Mouse (Mus musculus) MEL (cell line): ENCODE data around the gene Trio. TPM values are rescaled to one million over a fixed set of nuclear protein-coding genes. Genes with fewer than 3 reads are reported as not detected.

Source experiments
- DNase-seq: peaks from one replicate; pipeline ENCODE4 v3.0.0; 2011; ENCODE audit warnings: low read depth, low spot score
- H3K27ac ChIP-seq: 2 replicates; pipeline ENCODE4 v1.5.1; 2012; ENCODE audit warnings: low read depth, mild to moderate bottlenecking, control low read depth, low read length, moderate library complexity; ENCODE audit not compliant: control insufficient read depth
- H3K27me3 ChIP-seq, 2 experiments: fragments of 150-350 bp in 1 of 2; sonication (generic) in 1 of 2; 2 replicates each; pipeline ENCODE4 v1.6.1; 2012; ENCODE audit warnings: low read length in 2 of 2, mild to moderate bottlenecking in 2 of 2, improper control_type of control experiment in 1 of 2, moderate library complexity in 1 of 2; ENCODE audit not compliant: insufficient read depth in 2 of 2, control insufficient read depth in 1 of 2
- H3K36me3 ChIP-seq, 2 experiments: 2 replicates each; pipeline ENCODE4 v1.6.1; 2012 to 2014; ENCODE audit warnings: low read length in 2 of 2, improper control_type of control experiment in 1 of 2, inconsistent platforms in 1 of 2, mild to moderate bottlenecking in 1 of 2; ENCODE audit not compliant: insufficient read depth in 2 of 2, control insufficient read depth in 1 of 2
- H3K4me1 ChIP-seq, 2 experiments: fragments of 150-350 bp in 1 of 2; sonication (generic) in 1 of 2; 2 replicates each; pipeline ENCODE4 v1.6.1; 2012; ENCODE audit warnings: low read length in 2 of 2, improper control_type of control experiment in 1 of 2, mild to moderate bottlenecking in 1 of 2; ENCODE audit not compliant: insufficient read depth in 2 of 2, control insufficient read depth in 1 of 2
- H3K4me3 ChIP-seq, 2 experiments: fragments of 150-350 bp in 1 of 2; sonication (generic) in 1 of 2; 2 replicates each; pipeline ENCODE4 v1.5.1; 2012; ENCODE audit warnings: low read depth in 2 of 2, low read length in 2 of 2, mild to moderate bottlenecking in 2 of 2, moderate library complexity in 2 of 2, control low read depth in 1 of 2, improper control_type of control experiment in 1 of 2; ENCODE audit not compliant: control insufficient read depth in 1 of 2, insufficient read depth in 1 of 2
- H3K79me2 ChIP-seq: 2 replicates; pipeline ENCODE4 v1.6.1; 2012; ENCODE audit warnings: mild to moderate bottlenecking, low read length, moderate library complexity; ENCODE audit not compliant: control insufficient read depth, poor library complexity, insufficient read depth
- H3K9ac ChIP-seq: 2 replicates; pipeline ENCODE4 v1.6.1; 2012; ENCODE audit warnings: low read depth, mild to moderate bottlenecking, control low read depth, low read length, moderate library complexity; ENCODE audit not compliant: control insufficient read depth, poor library complexity, severe bottlenecking
- H3K9me3 ChIP-seq: fragments of 150-350 bp; sonication (generic); replicated peaks from 2 replicates; pipeline ENCODE4 v1.6.1; 2012; ENCODE audit warnings: mild to moderate bottlenecking, low read length, improper control_type of control experiment, moderate library complexity; ENCODE audit not compliant: insufficient read depth
- BHLHE40 ChIP-seq: IDR thresholded peaks from 2 replicates; pipeline ENCODE4 v1.6.1; 2012; ENCODE audit warnings: low read depth, mild to moderate bottlenecking, inconsistent platforms, low read length, improper control_type of control experiment, borderline replicate concordance
- CHD1 ChIP-seq: IDR thresholded peaks from 2 replicates; pipeline ENCODE4 v1.6.1; 2012; ENCODE audit warnings: low read depth, mild to moderate bottlenecking, inconsistent platforms, low read length, improper control_type of control experiment
- CTCF ChIP-seq, 3 experiments: IDR thresholded peaks in 2 of 3; conservative IDR thresholded peaks in 1 of 3; 2 replicates each; pipeline ENCODE4 v1.5.1; 2011 to 2012; ENCODE audit warnings: low read length in 3 of 3, low read depth in 2 of 3, mild to moderate bottlenecking in 2 of 3, improper control_type of control experiment in 1 of 3, inconsistent platforms in 1 of 3, mixed read lengths in 1 of 3, moderate library complexity in 1 of 3; ENCODE audit not compliant: control insufficient read depth in 1 of 3, insufficient read depth in 1 of 3, poor library complexity in 1 of 3, severe bottlenecking in 1 of 3
- ETS1 ChIP-seq: IDR thresholded peaks from 2 replicates; pipeline ENCODE4 v1.6.1; 2012; ENCODE audit warnings: low read depth, mild to moderate bottlenecking, inconsistent platforms, low read length, improper control_type of control experiment, moderate library complexity
- GATA1 ChIP-seq: IDR thresholded peaks from 2 replicates; pipeline ENCODE4 v1.6.1; 2011; ENCODE audit warnings: low read depth, low read length, improper control_type of control experiment
- JUND ChIP-seq: IDR thresholded peaks from 2 replicates; pipeline ENCODE4 v1.6.1; 2011; ENCODE audit warnings: low read depth, mild to moderate bottlenecking, improper control_type of control experiment, low read length
- MAX ChIP-seq: IDR thresholded peaks from 2 replicates; pipeline ENCODE4 v1.6.1; 2011; ENCODE audit warnings: low read length, improper control_type of control experiment
- MXI1 ChIP-seq: IDR thresholded peaks from 2 replicates; pipeline ENCODE4 v1.6.1; 2011; ENCODE audit warnings: mild to moderate bottlenecking, low read depth, low read length, improper control_type of control experiment
- MYB ChIP-seq: IDR thresholded peaks from 2 replicates; pipeline ENCODE4 v1.6.1; 2011; ENCODE audit warnings: mild to moderate bottlenecking, low read depth, low read length, improper control_type of control experiment
- MYC ChIP-seq: IDR thresholded peaks from 2 replicates; pipeline ENCODE4 v1.6.1; 2011; ENCODE audit warnings: low read depth, mild to moderate bottlenecking, low read length, improper control_type of control experiment, moderate library complexity
- NELFE ChIP-seq: IDR thresholded peaks from 2 replicates; pipeline ENCODE4 v1.6.1; 2011; ENCODE audit warnings: low read depth, low read length, improper control_type of control experiment
- POLR2A ChIP-seq, 2 experiments: IDR thresholded peaks; 2 replicates each; pipeline ENCODE4 v1.6.1; 2011 to 2012; ENCODE audit warnings: low read length in 2 of 2, mild to moderate bottlenecking in 2 of 2, control low read depth in 1 of 2, improper control_type of control experiment in 1 of 2, low read depth in 1 of 2, moderate library complexity in 1 of 2; ENCODE audit not compliant: control insufficient read depth in 1 of 2, insufficient read depth in 1 of 2, poor library complexity in 1 of 2
- POLR2AphosphoS5 ChIP-seq: IDR thresholded peaks from 2 replicates; pipeline ENCODE4 v1.6.1; 2012; ENCODE audit warnings: low read depth, borderline replicate concordance, mild to moderate bottlenecking, inconsistent platforms, low read length, moderate library complexity, mixed read lengths
- RCOR1 ChIP-seq: IDR thresholded peaks from 2 replicates; pipeline ENCODE4 v1.6.1; 2012; ENCODE audit warnings: low read depth, mild to moderate bottlenecking, inconsistent platforms, low read length, improper control_type of control experiment
- SIN3A ChIP-seq: IDR thresholded peaks from 2 replicates; pipeline ENCODE4 v1.6.1; 2012; ENCODE audit warnings: low read length, improper control_type of control experiment, inconsistent platforms
- SMC3 ChIP-seq: IDR thresholded peaks from 2 replicates; pipeline ENCODE4 v1.6.1; 2011; ENCODE audit warnings: low read depth, low read length, improper control_type of control experiment
- TAL1 ChIP-seq: IDR thresholded peaks from 2 replicates; pipeline ENCODE4 v1.6.1; 2012; ENCODE audit warnings: mild to moderate bottlenecking, inconsistent platforms, low read length, moderate library complexity, mixed read lengths
- TCF12 ChIP-seq: IDR thresholded peaks from 2 replicates; pipeline ENCODE4 v1.6.1; 2014; ENCODE audit warnings: low read depth, mild to moderate bottlenecking, inconsistent platforms, low read length, improper control_type of control experiment, moderate library complexity
- USF1 ChIP-seq: IDR thresholded peaks from 2 replicates; pipeline ENCODE4 v1.6.1; 2014; ENCODE audit warnings: low read depth, mild to moderate bottlenecking, inconsistent platforms, low read length, improper control_type of control experiment, moderate library complexity
- USF2 ChIP-seq, 2 experiments: IDR thresholded peaks; 2 replicates each; pipeline ENCODE4 v1.6.1; 2011 to 2012; ENCODE audit warnings: improper control_type of control experiment in 2 of 2, low read length in 2 of 2, borderline replicate concordance in 1 of 2, inconsistent platforms in 1 of 2, low read depth in 1 of 2, mild to moderate bottlenecking in 1 of 2; ENCODE audit not compliant: insufficient read depth in 1 of 2
- ZC3H11A ChIP-seq: IDR thresholded peaks from 2 replicates; pipeline ENCODE4 v1.6.1; 2012; ENCODE audit warnings: low read depth, mild to moderate bottlenecking, inconsistent platforms, low read length, improper control_type of control experiment
- ZMIZ1 ChIP-seq: IDR thresholded peaks from 2 replicates; pipeline ENCODE4 v1.6.1; 2012; ENCODE audit warnings: low read depth, mild to moderate bottlenecking, inconsistent platforms, low read length, improper control_type of control experiment, moderate library complexity
- polyA plus RNA-seq, 2 experiments: library from polyadenylated mRNA; stranded (reverse) in 1 of 2; unstranded in 1 of 2; fragments of >175 nt in 1 of 2; fragments of >200 nt in 1 of 2; gene quantifications; 2 replicates each; pipeline versions ENCODE4 v1.2.1 to v1.2.4; 2012; ENCODE audit warnings: low replicate concordance in 2 of 2, low read depth in 1 of 2; ENCODE audit not compliant: insufficient read length in 2 of 2, insufficient read depth in 1 of 2, missing spikeins in 1 of 2
- total RNA-seq: library from RNA; depleted of rRNA; stranded (reverse); fragments of 300-350 nt; gene quantifications from 2 replicates; pipeline ENCODE4 v1.2.3, GENCODE M21; 2012

Trio gene
- total and polyA plus RNA-seq, 3 experiments: 0.91 to 1.1 TPM; not detected in 1

DNA sequence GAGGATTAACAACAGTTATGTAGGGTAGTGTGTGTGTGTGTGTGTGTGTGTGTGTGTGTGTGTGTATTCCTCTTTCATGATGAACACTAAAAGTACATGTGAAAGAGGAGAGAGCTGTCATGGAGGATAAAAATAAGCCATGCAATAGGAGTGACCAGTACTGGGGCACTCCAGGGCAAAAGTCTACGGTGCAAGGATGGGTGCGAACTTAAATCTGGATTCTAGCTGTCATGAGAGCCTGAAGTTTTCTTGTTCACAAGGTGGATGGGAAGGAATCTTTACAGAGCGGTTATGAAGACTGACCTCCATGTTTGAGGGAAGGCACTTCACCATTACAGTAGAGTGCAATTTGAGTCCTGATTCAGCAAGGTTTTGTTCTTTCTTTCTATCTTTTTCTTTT lies 36.4 kb upstream of the Trio start:
- no peaks in the 10 kb centered on the region for H3K36me3 ChIP-seq
- DNase-seq: no peak
- TF ChIP-seq MYC: no peak
- no peak for TF ChIP-seq USF2 (IDR thresholded peaks at IDR 0.05; ENCODE audit: borderline replicate concordance in 1 of 2, insufficient read depth in 1 of 2, low read depth in 1 of 2, low read length in 2 of 2)
- no peak for TF ChIP-seq SIN3A
- no peak for TF ChIP-seq RCOR1
- no peak for TF ChIP-seq ETS1
- no peak for TF ChIP-seq CHD1
- TF ChIP-seq BHLHE40: no peak
- no peaks in the 10 kb centered on the region for H3K9me3 ChIP-seq
- H3K4me1 ChIP-seq: no peaks in the 10 kb centered on the region
- H3K4me3 ChIP-seq: no peak overlapping the region
- no peak overlapping the region for H3K27ac ChIP-seq
- H3K79me2 ChIP-seq: no peaks in the 10 kb centered on the region
- H3K27me3 ChIP-seq: no peaks in the 10 kb centered on the region
- H3K9ac ChIP-seq: no peak overlapping the region

DNA sequence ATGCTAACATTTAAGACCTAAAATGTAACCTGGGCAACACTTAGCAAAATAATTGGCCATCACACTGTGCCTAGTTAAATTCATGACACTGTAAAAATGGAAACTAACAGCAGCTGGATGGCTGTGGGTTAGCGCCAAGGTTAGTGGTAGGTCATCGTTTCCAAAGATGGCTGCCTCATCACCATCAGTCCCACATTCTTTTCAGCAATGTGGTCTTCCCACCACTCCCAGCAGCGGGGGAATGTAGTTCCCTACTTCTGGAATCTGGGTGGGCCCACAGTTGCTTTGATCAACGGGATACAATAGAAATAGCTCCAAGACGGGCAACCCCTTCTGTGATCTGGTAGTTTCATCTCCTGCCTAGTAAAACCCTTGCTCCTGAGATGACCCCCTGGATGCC lies 35.3 kb upstream of the Trio start:
- Histone ChIP-seq H3K27ac (no peak overlapping the region), H3K9ac (no peak overlapping the region), H3K79me2 (no peaks in the 10 kb centered on the region), H3K36me3 (no peaks in the 10 kb centered on the region), H3K9me3 (no peaks in the 10 kb centered on the region), H3K27me3 (no peaks in the 10 kb centered on the region), H3K4me3 (no peak overlapping the region), H3K4me1 (no peaks in the 10 kb centered on the region)
- no peak for DNase-seq
- no peak for TF ChIP-seq JUND
- no peak for TF ChIP-seq SIN3A
- no peak for TF ChIP-seq MXI1
- TF ChIP-seq TCF12: no peak
- TF ChIP-seq TAL1: no peak
- no peak for TF ChIP-seq MYB
- no peak for TF ChIP-seq ZMIZ1

- H3K4me3 ChIP-seq: no peak overlapping the region
- H3K27me3 ChIP-seq: no peaks in the 10 kb centered on the region
- no peaks in the 10 kb centered on the region for H3K4me1 ChIP-seq
- H3K9me3 ChIP-seq: no peaks in the 10 kb centered on the region
- no peak overlapping the region for H3K27ac ChIP-seq
- H3K79me2 ChIP-seq: no peaks in the 10 kb centered on the region
- no peak overlapping the region for H3K9ac ChIP-seq
- TF ChIP-seq GATA1 (no peak), MAX (no peak), POLR2AphosphoS5 (no peak), SMC3 (no peak), USF1 (no peak), NELFE (no peak), ZC3H11A (no peak), POLR2A (IDR thresholded peaks at IDR 0.05; ENCODE audit: control insufficient read depth in 1 of 2, insufficient read depth in 1 of 2, low read depth in 1 of 2, low read length in 2 of 2, poor library complexity in 1 of 2) (no peak), USF2 (IDR thresholded peaks at IDR 0.05; ENCODE audit: borderline replicate concordance in 1 of 2, insufficient read depth in 1 of 2, low read depth in 1 of 2, low read length in 2 of 2) (no peak), CTCF (IDR thresholded peaks at IDR 0.05 in 2 of 3, conservative IDR thresholded peaks at IDR 0.05 in 1 of 3; ENCODE audit: control insufficient read depth in 1 of 3, insufficient read depth in 1 of 3, low read depth in 2 of 3, low read length in 3 of 3, poor library complexity in 1 of 3, severe bottlenecking in 1 of 3) (no peak), SIN3A (no peak)
- DNase-seq: no peak
- H3K36me3 ChIP-seq: no peaks in the 10 kb centered on the region
Observed at GRCm38 (mm10) chr15:28060423-28060822, 34.8 kb upstream of the Trio start.
